ENCODE assay signal across 29 mouse cellular contexts in the genomic region with DNA sequence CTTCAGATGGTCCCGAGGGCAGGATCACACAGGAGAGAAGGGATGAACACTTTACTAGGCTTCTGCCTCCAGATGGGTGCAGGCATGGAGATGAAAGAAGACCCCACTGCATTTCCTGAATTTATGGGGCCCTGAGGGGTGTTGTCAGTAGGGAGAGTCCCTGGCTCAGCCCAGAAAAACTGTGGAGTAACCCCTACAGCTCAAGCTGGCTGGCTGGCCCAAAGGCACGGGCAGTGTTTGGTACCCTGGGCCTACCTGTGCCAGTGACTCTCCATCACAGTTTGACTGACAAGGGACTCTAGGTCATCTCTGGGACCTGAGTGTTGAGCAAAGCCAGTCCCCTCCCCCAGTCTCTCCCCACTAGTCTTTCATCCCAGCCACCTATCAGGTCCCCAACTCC. TPM values are rescaled to one million over a fixed set of nuclear protein-coding genes. Genes with fewer than 3 reads are reported as not detected.
DNase-seq lines count a peak whose midpoint lies in the region; ATAC-seq and TF ChIP-seq lines count a peak whose summit lies in the region.
"Had no signal": no experiment of that assay in that cellular context is flagged by ENCODE, and none has a peak within 500 bp of the region (broad histone marks: within the 10 kb centered on the region; RNA-seq: fewer than 3 reads in every experiment).

No protein-coding gene starts in this region.

- no peak for TF ChIP-seq CTCF in midbrain, postnatal 0 days (IDR thresholded peaks at IDR 0.05)

- 67% methylated on average over 2 of the region's 2 CpGs for WGBS in midbrain, postnatal 0 days

- peaks cover 9% of the 10 kb centered on the region; the same call in 1 of the 2 replicates for H3K36me3 ChIP-seq in midbrain, postnatal 0 days (ENCODE audit: insufficient read depth, low read length)
- H3K36me3 ChIP-seq: embryonic facial prominence, embryonic 10.5 days; embryonic facial prominence, embryonic 15.5 days; G1E; limb, embryonic 10.5 days; liver, embryonic 13.5 days; neural tube, embryonic 13.5 days had no signal

- H3K9me3 ChIP-seq in midbrain, postnatal 0 days (ENCODE audit: low read length), result no peaks in the 10 kb centered on the region
- H3K9me3 ChIP-seq: embryonic facial prominence, embryonic 10.5 days; embryonic facial prominence, embryonic 15.5 days; forebrain, embryonic 13.5 days; heart, embryonic 13.5 days; limb, embryonic 10.5 days; limb, embryonic 15.5 days; liver, embryonic 13.5 days; neural tube, embryonic 13.5 days had no signal

- no peak overlapping the region for H3K9ac ChIP-seq in midbrain, postnatal 0 days (replicated peaks; ENCODE audit: low read length, poor library complexity, severe bottlenecking)
- H3K9ac ChIP-seq: embryonic facial prominence, embryonic 15.5 days; forebrain, embryonic 13.5 days; heart, embryonic 13.5 days; hindbrain, embryonic 14.5 days; limb, embryonic 15.5 days; liver, embryonic 13.5 days; lung, embryonic 14.5 days; neural tube, embryonic 13.5 days had no signal

- no peak overlapping the region for H3K4me2 ChIP-seq in midbrain, postnatal 0 days (ENCODE audit: low read depth, low read length, poor library complexity, severe bottlenecking)
- H3K4me2 ChIP-seq: embryonic facial prominence, embryonic 15.5 days; forebrain, embryonic 13.5 days; heart, embryonic 13.5 days; hindbrain, embryonic 14.5 days; limb, embryonic 15.5 days; liver, embryonic 13.5 days; lung, embryonic 14.5 days; midbrain, embryonic 11.5 days; neural tube, embryonic 13.5 days had no signal

- peak; percentile 26 for DNase-seq in CD4-positive, CD25-positive, alpha-beta regulatory T cell, adult 2 months (ENCODE audit: low read depth, low spot score)
- peak; percentile 27 for DNase-seq in heart, postnatal 25 days (ENCODE audit: low spot score)
- no peak for DNase-seq in heart, postnatal 10 days
- DNase-seq in B cell, adult 2 months, result peak; percentile 48 to 60
- DNase-seq in naive thymus-derived CD4-positive, alpha-beta T cell, adult 2 months (ENCODE audit: low read depth), result peak; percentile 32
- no peak for DNase-seq in midbrain, postnatal 0 days (ENCODE audit: low spot score)
- DNase-seq: adrenal gland, adult 8-10 months; cerebellum, adult 8-10 months; cerebellum, postnatal 25 days; gastrocnemius, postnatal 14 days; kidney, adult 18-20 months; layer of hippocampus, adult 9-11 months; liver, embryonic 13.5 days; lung, embryonic 14.5 days; thymus, postnatal 14 days had no signal

- H3K27ac ChIP-seq in midbrain, postnatal 0 days (ENCODE audit: low read depth, low read length), result no peak overlapping the region
- H3K27ac ChIP-seq: embryonic facial prominence, embryonic 10.5 days; embryonic facial prominence, embryonic 15.5 days; forebrain, embryonic 13.5 days; heart, embryonic 13.5 days; hindbrain, embryonic 14.5 days; limb, embryonic 10.5 days; limb, embryonic 15.5 days; liver, embryonic 13.5 days; neural tube, embryonic 13.5 days had no signal

- H3K27me3 ChIP-seq in midbrain, postnatal 0 days (ENCODE audit: insufficient read depth, low read length), result peaks cover 17% of the 10 kb centered on the region

- intact Hi-C loops in heart, postnatal 25 days (cut with DNase I), result loop anchor here (2.0 to 5.0 kb wide), 2 partner anchors 40 to 57 kb away; no protein-coding TSS in a partner anchor
- intact Hi-C loops in heart, postnatal 10 days (cut with DNase I), result no loop called here

- no peak overlapping the region for H3K4me3 ChIP-seq in midbrain, postnatal 0 days (ENCODE audit: low read depth, low read length)
- H3K4me3 ChIP-seq: embryonic facial prominence, embryonic 10.5 days; embryonic facial prominence, embryonic 15.5 days; forebrain, embryonic 13.5 days; heart, embryonic 13.5 days; limb, embryonic 10.5 days; limb, embryonic 15.5 days; liver, embryonic 13.5 days; myocyte; neural tube, embryonic 13.5 days had no signal

- no peaks in the 10 kb centered on the region for H3K4me1 ChIP-seq in midbrain, postnatal 0 days (ENCODE audit: insufficient read depth, low read length)

- no peak for ATAC-seq in CD4-positive, CD25-positive, alpha-beta regulatory T cell, adult 4 months
- no peak for ATAC-seq in midbrain, postnatal 0 days (ENCODE audit: low FRiP score)
- ATAC-seq: forebrain, embryonic 13.5 days; inflammation-experienced regulatory T-cells, adult 6 months; midbrain, embryonic 16.5 days had no signal

RNA-seq across cellular contexts. Expression of gene Klf2, which starts 5.9 kb away (rescaled TPM):
- 10 to 100 TPM; 17.1 to 31.0 TPM for polyA plus RNA-seq in CD4-positive, CD25-positive, alpha-beta regulatory T cell, adult 4 months (2017; shearing (Covaris generic))
- 10 to 100 TPM; 48.2 to 62.5 TPM for total RNA-seq in heart, postnatal 25 days (2021)
- total RNA-seq in heart, postnatal 10 days (2021), result 10 to 100 TPM; 69.7 to 82.8 TPM
- total RNA-seq in midbrain, postnatal 0 days (2014; rRNA removed), result 5.3 and 7.8 TPM in 2 replicates
- 9.8 and 10.5 TPM in 2 replicates for polyA plus RNA-seq in midbrain, postnatal 0 days (2015; fragmentation: Nextera tagmentation; extraction: Ambion mirVana)

RNA-seq across cellular contexts. Expression of gene Gm10282, which starts 19.6 kb away (rescaled TPM):
- 10 to 100 TPM in 1 of 2 experiments, 1 to 10 TPM in 1; 7.1 to 12.4 TPM for polyA plus RNA-seq in CD4-positive, CD25-positive, alpha-beta regulatory T cell, adult 4 months (2017; shearing (Covaris generic))
- 10 to 100 TPM in 1 of 2 experiments, 1 to 10 TPM in 1; 7.6 to 10.1 TPM for total RNA-seq in heart, postnatal 25 days (2021)
- 10 to 100 TPM; 15.9 to 19.4 TPM for total RNA-seq in heart, postnatal 10 days (2021)
- total RNA-seq in midbrain, postnatal 0 days (2014; rRNA removed), result 2.4 and 3.9 TPM in 2 replicates
- 9.0 and 10.2 TPM in 2 replicates for polyA plus RNA-seq in midbrain, postnatal 0 days (2015; fragmentation: Nextera tagmentation; extraction: Ambion mirVana)

Comparison
In these comparisons a context has a peak if more than half of its experiments do, and no peak if none do; other contexts are left out.
1. DNase-seq: peak in CD4-positive, CD25-positive, alpha-beta regulatory T cell, adult 2 months (single experiment), heart, postnatal 25 days (single experiment), B cell, adult 2 months (2 of 2) and naive thymus-derived CD4-positive, alpha-beta T cell, adult 2 months (single experiment); none in heart, postnatal 10 days (0 of 2) and midbrain, postnatal 0 days (single experiment).